Mouse (Mus musculus): Measurements from ENCODE around the gene Olfr780. TPM values are rescaled to one million over a fixed set of nuclear protein-coding genes. Genes with fewer than 3 reads are reported as not detected.
"Not testable (repeated sequence)": the region's sequence is repeated elsewhere in the genome, so short reads cannot be mapped to it uniquely, and the experiment has no call there.

Olfr780 gene
- total RNA-seq (2022) = not detected

DNA sequence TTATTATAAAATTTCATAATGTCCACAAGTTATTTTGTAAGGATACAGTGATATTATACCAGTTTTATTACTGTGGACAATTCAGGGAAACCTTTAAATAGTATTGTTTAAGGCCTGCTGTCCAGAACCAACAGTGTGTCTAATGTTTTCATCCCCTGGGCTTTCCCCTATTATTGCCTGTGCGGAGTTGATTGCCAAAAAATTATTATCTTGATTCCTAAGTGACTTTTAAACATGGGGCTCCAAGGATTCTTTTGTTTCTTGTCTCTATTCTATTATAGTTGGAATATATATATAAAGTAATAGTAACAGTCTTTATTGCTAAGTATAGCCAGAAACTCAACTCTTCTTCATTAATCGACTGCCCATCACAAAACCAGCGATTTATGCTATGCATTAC, at the start of gene Olfr780:
Olfr780 (plus strand) TSS at position 301 of the 400 bp plus-strand sequence.
- no peak for DNase-seq (ENCODE audit: low spot score in 2 of 2)

DNA sequence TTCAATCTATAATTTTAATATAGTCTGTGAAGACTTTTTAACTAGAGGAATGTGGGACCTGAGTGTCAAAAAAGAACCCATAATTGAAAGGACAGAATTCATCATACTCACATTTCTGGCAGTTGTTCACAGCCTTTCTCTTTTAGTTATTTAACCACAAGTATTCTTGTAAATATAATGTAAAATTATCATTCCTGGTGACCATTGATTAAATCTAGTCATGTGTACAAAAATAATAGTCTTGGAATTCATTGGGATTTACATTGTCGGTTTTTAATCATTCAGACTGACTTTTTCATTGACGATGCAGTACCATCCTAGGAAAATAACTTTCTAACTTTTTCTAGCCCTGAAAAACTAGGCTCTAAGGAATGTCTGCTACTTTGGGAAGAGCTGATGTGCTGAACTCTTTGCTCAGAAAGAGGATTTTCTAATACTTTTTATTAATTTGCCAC, 46.8 kb upstream of the Olfr780 start, which contains the start of gene Olfr777:
Olfr777 (minus strand) TSS at position 405 of the 455 bp plus-strand sequence.
- DNase-seq (ENCODE audit: low spot score in 2 of 2) = no peak

DNA sequence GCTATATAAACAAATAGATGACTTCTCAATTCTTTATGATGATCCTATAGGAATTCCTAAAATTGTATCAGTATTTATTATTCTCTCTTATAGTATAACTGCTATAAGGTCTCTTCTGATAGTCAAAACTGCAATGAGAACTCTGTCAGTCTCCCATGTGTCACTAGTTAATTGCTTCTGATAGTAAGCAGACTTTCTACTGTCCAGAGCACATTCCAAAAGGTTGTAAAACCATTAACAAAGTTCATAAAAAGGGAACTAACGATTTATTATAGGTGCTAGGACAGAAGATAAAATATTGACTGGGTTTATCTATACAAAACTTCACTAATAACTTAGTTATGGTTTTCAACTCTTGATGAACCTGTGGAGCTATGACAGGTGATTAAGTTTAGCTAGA, 4.9 kb upstream of the Olfr780 start:
- not testable (repeated sequence) for DNase-seq (ENCODE audit: low spot score in 2 of 2)

DNA sequence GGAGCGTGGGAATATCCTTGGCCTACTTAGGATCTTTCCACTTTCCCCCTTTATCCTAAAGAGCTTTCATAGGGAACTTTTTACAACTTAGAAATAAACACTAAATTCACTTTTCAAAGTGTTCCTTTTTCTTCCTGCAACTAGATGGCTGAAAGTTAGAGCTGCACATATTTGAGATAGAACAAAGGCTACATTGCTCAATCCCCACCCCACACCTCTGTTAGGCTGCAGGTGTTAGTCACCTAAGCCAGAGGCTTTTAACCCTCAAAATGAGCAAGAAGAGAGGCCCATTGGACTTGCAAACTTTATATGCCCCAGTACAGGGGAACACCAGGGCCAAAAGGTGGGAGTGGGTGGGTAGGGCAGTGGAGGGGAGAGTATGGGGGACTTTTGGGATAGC, 4.4 kb upstream of the Olfr780 start:
- DNase-seq (ENCODE audit: low spot score in 2 of 2) = not testable (repeated sequence)

DNA sequence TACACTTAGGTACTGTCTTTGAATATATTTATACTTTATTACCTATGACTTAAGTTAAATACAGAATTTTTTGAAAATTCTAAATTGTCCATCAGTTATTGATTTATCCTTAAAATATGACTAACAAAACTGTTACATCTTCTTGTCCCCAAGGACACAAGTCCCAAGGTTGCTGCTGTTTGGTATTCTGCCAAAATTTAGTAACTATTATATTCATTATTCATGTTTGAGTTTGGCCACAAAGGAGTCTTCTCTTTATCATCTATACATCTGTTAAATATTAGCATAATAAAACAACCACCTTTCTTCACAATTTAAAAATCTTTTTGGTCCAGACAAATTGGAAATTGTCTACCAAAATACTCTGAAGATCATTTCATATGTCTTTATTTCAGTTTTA, 10.6 kb downstream of the Olfr780 start, which contains the start of gene Olfr781:
Olfr781 (plus strand) TSS at position 301 of the 400 bp plus-strand sequence.
- no peak for DNase-seq (ENCODE audit: low spot score in 2 of 2)

DNA sequence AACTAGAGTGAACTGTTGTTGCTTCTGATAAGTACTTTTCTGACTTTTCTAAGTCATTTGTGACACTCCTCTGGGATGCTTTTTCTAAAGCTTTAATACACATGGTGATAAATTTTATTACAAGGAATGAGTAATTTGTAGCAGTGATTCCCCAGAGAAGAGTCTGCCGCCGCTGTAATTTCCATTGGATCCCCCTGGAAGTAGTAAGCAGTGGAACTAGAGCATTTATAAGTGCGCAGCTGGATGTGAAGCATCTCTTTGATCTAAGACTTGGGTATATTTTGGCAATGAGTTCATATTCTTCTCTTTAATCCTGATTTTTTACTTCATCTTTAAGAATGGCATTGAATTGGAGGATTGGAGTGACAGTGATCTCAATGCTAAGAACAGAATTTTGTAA, 30.6 kb downstream of the Olfr780 start, which contains the start of gene Olfr782:
Olfr782 (plus strand) TSS at position 301 of the 400 bp plus-strand sequence.
- DNase-seq (ENCODE audit: low spot score in 2 of 2) = no peak

DNA sequence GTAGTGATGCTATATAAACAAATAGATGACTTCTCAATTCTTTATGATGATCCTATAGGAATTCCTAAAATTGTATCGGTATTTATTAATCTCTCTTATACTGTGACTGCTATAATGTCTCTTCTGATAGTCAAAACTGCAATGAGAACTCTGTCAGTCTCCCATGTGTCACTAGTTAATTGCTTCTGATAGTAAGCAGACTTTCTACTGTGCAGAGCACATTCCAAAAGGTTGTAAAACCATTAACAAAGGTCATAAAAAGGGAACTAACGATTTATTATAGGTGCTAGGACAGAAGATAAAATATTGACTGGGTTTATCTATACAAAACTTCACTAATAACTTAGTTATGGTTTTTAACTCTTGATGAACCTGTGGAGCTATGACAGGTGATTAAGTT, 34.6 kb downstream of the Olfr780 start:
- not testable (repeated sequence) for DNase-seq (ENCODE audit: low spot score in 2 of 2)

DNA sequence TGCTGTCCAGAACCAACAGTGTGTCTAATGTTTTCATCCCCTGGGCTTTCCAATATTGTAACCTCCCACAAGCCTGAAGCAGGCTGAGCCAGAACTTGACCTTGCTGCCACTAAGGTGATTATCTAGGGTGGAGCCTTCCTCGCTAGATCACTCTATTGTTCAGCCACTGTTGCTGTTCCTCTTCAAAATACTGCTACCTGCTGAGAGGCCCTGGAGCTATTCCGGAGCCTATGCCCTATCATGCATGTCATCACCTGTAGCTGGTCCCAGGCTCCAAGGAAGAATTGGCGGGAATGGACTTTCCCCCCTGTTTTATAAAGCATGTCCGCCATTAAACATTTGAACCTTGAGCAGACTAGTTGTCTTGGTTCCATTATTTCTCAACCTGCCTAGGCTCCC, 38.6 kb downstream of the Olfr780 start:
- DNase-seq (ENCODE audit: low spot score in 2 of 2) = not testable (repeated sequence)

DNA sequence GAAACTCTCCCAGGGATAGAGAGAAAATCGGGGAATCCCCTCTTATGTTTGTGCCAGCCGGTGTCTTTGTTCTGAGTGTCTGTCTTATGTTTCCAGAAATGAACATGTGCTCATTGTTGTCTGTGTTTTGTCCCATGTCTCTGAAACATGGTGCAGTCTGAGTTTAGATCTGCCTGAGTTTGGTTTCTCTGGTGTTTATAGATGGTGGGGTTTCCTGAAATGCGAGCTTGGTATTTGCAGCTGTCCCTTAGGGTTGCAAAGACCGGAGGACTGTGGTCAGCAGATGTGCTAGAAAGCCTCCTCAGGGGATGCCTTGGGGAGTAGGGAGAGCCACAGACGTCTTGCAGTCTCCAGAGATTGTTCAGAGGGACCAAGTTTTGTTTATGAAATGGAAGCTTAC, 39.4 kb downstream of the Olfr780 start:
- no peak for DNase-seq (ENCODE audit: low spot score in 2 of 2)

Other genes with a start within 250 kb of the Olfr780 start
- gene Olfr766-ps1, start 249.1 kb upstream of the Olfr780 start, total RNA-seq (2022) = not detected
- not detected for gene Olfr767, start 235.2 kb upstream of the Olfr780 start, total RNA-seq (2022)
- not detected for gene Olfr768, start 218.7 kb upstream of the Olfr780 start, total RNA-seq (2022)
- not detected for gene Olfr769, start 200.3 kb upstream of the Olfr780 start, total RNA-seq (2022)
- gene Olfr770, start 179.1 kb upstream of the Olfr780 start, total RNA-seq (2022) = not detected
- gene Olfr771, start 153.4 kb upstream of the Olfr780 start, total RNA-seq (2022) = not detected
- not detected for gene Olfr772, start 140.2 kb upstream of the Olfr780 start, total RNA-seq (2022)
- not detected for gene Olfr773, start 130.7 kb upstream of the Olfr780 start, total RNA-seq (2022)
- gene Olfr774, start 81.9 kb upstream of the Olfr780 start, total RNA-seq (2022) = not detected
- not detected for gene Olfr775, start 69.7 kb upstream of the Olfr780 start, total RNA-seq (2022)
- gene Olfr776, start 59.0 kb upstream of the Olfr780 start, total RNA-seq (2022) = not detected
- not detected for gene Olfr777, start 46.6 kb upstream of the Olfr780 start, total RNA-seq (2022)
- not detected for gene Olfr781, start 10.7 kb downstream of the Olfr780 start, total RNA-seq (2022)
- not detected for gene Olfr782, start 30.7 kb downstream of the Olfr780 start, total RNA-seq (2022)
- gene Olfr784, start 66.0 kb downstream of the Olfr780 start, total RNA-seq (2022) = not detected
- gene Olfr785, start 87.3 kb downstream of the Olfr780 start, total RNA-seq (2022) = not detected
- not detected for gene Olfr786, start 109.2 kb downstream of the Olfr780 start, total RNA-seq (2022)
- not detected for gene Olfr787, start 143.7 kb downstream of the Olfr780 start, total RNA-seq (2022)
- not detected for gene Olfr788, start 152.9 kb downstream of the Olfr780 start, total RNA-seq (2022)
- gene Olfr789, start 166.6 kb downstream of the Olfr780 start, total RNA-seq (2022) = not detected
- not detected for gene Olfr790, start 180.4 kb downstream of the Olfr780 start, total RNA-seq (2022)
- not detected for gene Olfr791, start 203.7 kb downstream of the Olfr780 start, total RNA-seq (2022)
- gene Olfr792, start 221.0 kb downstream of the Olfr780 start, total RNA-seq (2022) = not detected
- gene Olfr794, start 249.5 kb downstream of the Olfr780 start, total RNA-seq (2022) = not detected